Mouse (Mus musculus): ENCODE data around the gene Gopc.
"Not testable (repeated sequence)": the region's sequence is repeated elsewhere in the genome, so short reads cannot be mapped to it uniquely, and the experiment has no call there.

Gopc gene

DNA sequence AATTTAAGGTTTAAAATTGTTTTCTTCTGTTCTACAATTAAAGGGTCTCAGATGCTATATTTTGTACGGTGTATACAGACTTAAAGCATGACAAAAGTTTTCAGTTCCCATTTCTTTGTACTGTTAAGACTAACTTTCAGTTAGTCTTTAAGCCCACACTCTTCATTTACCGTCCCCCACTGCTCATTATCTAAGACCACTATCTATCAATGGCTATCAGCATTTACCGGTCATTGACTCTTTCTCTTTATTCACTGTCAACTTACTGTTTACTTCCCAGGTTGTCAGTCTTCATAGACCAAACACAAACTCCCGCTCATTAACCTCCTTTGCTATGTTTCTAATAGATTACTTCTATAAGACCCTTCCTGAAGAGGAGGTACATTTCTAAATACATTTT lies 5.3 kb upstream of the Gopc start:
- no peak for DNase-seq (ENCODE audit: low spot score)

DNA sequence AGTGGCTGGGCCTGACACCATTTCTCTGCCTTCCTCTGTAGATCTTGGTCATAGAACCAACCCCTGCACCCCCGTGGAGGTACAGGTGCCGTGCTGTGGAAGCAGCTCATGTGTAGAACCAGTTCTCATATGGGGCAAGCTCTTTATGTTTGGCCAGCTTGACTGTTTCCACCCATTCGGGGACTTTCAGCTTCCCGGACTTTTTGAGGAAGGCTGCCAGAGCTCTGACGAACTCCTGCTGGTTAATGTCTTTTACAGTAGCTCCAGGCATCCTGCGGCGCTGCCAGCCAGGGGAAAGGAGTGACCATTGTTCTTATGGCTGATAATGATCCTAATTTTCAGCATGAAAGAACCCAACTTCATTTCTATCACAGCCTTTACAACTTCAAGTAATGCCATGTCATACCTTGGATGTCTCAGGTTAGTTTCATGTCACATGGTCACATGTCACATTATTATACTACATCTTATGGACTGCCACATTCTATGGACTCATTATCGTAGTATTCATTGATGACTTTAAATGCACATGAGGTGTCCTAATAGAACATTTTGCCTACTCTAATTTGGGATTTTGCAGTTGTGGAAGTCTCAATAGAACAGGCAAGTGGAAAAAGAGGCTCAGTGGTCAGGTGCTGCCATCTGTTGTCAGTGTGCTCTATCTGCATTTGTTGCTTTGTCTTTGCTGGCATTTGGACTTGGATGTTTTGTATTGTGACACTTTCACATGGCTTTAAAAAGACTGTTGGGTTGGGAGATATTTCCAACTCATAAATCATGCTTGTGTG lies 3.1 kb upstream of the Gopc start:
- DNase-seq (ENCODE audit: low spot score): no peak

DNA sequence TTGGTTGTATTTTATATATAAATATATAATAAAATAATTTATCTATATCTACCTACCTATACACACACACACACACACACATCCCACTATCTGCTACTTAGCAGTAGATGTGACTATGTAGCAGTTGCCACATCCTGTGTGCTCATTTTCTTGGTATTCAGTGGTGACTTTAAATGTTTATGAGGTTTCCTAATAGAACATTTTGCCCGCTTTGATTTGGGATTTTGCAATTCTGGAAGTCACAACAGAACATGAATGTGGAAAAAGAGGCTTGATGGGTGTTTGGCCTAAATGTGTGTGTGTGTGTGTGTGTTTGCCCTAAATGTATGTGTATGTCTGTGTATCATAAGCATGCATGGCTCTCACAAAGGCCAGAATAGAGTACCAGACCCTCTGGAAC lies 1.6 kb upstream of the Gopc start:
- DNase-seq (ENCODE audit: low spot score): no peak

DNA sequence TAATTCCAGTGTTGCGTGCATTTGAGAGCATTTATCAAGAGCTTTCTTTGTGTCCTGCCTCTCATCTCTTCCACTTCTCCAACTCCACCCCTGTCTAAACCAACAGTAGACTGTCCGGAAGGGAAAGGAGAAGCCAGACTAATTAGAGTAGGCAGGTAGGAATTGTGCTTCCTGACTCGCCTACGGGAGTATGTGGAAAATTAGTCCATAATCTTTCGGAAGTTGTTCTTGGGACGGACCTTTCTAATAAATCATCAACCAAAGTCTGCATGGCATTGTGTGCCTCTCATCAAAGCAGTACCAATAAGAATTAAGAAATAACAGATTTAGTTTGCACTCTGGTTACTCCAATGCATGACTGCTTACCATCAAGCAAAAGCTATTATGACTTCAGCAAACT lies 1.1 kb upstream of the Gopc start:
- DNase-seq (ENCODE audit: low spot score): no peak

DNA sequence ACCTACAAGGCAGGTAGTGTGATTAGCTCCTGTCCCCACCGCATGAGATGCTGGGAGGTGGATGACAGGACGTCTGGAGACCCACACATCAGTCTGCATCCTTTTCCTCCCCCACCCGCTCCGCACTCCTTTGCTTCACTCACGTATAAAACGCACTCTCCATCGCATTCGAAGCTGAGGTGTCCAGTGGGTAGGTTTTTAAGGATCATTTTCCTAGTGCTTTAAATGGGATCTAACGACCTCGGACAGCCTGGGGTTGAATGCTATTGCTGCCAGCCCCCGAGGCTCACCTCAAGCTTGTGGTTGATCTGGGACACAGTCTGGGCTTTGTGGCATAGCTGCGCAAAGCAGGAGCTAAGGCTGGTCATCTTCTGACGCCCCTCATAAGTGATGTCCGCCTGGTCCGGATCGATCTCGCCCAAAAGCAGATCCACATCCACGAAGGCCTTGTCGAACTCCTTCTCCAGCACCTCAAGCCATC lies 563 bp downstream of the Gopc start:
- no peak for DNase-seq (ENCODE audit: low spot score)

DNA sequence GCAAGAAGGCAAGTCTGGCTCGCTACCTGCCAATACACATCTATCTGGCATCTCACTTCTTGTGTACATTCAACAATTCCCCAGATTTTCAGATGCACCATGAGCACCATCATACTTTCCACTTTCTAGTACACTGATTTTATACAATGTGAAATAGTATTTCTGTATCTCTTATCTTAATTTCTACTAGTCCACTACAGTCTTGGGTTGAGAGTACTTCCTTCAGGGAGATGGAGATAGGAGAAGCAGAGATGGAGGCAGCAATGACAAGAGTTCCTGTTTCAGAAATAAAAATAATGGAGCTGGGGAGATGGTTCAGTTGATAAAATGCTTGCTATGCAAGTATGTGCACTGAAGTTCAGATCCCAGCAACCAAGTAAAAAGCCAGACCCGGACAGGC lies 4.1 kb downstream of the Gopc start:
- DNase-seq (ENCODE audit: low spot score): no peak

DNA sequence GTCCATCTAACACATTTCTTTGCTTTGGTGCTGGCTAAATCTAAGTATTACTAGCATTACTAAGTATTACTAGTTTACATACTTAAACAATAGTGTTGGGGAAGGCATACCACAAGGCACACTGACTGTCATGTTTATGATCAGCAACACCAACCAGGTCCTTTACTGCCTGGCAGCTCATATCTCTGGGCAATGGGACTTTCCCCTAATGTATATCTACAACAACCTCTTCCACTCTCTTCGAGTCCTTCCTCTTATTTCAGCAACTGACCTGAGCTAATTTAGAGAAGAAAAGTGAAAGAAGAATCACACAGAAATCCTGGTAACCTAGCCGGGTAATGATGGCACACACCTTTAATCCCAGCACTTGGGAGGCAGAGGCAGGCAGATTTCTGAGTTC lies 5.5 kb downstream of the Gopc start:
- DNase-seq (ENCODE audit: low spot score): no peak

DNA sequence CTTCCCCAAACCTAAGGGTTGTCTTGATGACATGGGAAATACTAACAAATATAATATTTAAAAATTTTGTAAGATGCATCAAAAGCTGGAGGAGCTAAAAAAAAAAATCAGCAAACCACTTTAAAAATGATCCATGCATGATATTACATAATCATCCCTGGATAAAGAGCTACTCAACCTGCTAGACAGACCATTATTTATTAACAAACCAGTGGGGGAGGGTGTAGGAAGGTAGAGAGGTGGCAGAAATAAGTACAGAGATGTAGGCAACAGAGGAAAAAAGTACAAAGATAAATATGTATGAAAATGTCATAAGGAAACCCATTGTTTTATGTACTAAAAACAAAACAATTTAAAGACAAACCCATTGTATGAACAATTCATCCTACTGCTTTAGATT lies 7.3 kb downstream of the Gopc start:
- DNase-seq (ENCODE audit: low spot score): no peak

DNA sequence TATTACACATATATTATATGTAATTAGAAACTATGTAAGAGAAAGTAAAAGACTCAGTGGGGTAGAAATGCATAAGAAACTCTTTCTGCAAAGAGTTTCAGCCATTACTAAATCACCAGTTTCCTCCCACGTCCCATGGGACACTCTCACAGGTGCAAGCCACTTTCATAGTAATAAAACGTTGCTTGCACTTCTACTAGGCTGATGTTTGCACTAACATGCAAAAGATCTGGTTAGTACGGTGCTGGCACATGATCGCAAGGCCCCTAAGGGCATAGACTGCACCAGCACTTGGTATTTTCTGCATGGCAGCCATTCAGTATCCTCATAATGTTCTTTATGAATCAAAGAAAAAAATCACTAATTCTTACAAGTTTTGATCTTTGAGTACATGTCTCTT lies 8.1 kb downstream of the Gopc start:
- DNase-seq (ENCODE audit: low spot score): no peak

DNA sequence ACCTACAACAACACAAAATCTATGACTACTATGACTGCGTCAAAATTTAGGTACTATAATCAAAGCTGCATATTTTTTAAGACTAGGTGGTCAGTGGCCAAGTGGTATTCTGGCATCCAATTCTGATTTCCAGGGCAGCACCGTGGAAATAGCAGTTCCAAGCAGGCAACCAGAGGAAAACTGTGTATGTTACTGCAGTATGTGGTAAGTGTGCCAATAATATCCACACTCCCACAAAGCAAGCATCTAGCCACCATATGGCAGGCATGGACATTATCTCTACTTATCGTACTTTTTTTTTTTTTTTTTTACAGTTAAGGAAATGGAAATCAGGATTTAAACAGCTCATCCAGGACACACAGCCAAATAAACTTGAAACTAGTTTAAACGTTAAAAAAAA lies 13.5 kb downstream of the Gopc start:
- no peak for DNase-seq (ENCODE audit: low spot score)

DNA sequence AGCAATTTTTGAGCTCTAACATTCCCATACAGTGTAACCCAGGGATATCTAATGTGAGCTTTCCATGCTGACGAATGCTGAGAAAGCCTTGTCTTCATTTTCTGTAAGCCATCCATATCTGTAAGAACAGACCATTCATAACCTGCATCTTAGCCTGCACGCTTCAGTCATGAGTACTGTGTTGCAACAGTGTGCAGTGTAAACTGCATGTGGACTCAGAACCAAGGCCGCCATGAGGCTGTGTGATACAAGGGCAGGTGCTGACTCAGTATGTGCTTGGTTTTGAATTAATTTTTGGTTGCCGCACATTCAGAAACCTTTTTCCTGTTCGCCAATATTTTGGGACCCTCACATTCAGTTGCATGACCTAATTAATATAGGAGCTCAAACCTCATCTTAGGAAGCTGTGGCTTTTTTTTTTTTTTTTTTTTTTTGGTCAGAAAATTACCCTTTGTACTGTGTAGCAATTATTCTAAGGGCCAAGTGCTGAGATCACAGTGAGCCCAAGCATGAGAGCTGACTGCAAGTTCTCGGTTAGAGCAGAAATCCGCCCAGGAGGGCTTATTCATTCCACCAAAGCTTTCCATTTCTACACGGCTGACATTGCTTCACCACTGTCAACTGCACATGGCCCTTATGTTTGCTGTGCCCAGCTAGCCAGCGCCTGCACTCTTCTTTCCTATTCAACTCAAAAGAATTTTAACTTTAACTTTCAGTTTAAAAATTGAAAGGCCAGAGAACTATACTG lies 20.9 kb downstream of the Gopc start:
- DNase-seq (ENCODE audit: low spot score): no peak

DNA sequence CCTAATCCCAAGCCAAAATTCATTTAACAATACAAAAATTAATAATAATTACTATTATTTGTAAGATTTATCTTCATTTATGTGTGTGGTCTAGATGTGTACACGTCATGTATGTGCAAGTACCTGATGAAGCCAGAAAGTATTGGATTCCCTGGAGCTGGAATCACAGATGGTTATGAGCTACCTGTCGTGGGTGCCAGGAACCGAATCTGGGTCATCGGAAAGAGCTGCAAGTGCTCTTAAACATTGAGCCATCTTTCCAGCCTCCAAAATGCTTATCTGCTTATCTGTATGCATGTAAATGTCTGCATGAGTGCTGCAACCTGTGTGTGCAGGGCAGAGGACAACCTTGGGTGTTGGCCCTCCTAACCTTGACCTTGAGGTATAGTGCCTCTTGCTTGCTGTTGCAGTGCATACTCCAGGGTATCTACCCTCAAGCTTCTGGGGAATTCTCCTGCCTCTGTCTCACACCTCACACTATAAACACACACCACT lies 21.6 kb downstream of the Gopc start:
- no peak for DNase-seq (ENCODE audit: low spot score)

DNA sequence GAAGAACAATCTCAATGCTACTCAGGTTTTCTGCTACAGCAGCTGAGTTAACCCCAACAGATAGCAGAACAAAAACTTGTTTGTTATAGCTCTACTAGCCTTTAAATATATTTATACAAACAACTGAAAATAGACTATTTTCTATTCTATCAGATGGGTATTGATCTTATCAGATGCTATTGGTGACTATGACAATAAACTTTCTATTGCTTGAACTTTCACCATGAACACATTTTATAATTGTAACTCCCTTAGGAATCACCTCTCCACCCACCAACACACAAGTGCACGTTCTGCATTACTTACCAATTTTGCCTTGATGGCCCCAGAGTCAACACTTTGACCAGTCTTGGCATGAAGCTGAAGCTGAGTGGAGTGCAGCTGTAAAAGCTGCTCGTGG lies 23.5 kb downstream of the Gopc start, which contains the start of gene Gm26741:
Gm26741 (plus strand) TSS at position 301 of the 400 bp plus-strand sequence.
- no peak for DNase-seq (ENCODE audit: low spot score)

DNA sequence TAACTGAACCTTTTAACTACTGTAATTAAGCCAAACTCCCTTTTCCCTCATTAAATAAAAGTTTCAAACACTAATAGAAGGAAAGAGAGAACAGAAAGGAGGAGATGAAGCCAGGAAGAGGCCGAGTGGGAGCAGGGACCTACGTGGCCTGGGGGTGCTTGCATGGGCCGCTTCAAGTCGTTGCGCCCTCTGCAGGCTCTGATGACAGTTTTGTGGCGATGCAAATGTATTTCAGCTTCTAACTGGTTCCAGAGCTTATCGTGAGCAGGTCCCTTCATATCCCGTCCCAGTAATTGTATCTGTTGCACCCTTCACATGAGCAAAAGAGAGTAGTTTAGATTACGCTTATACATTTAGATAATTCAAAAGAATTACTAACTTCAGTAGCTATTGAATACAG lies 28.7 kb downstream of the Gopc start:
- DNase-seq (ENCODE audit: low spot score): no peak

DNA sequence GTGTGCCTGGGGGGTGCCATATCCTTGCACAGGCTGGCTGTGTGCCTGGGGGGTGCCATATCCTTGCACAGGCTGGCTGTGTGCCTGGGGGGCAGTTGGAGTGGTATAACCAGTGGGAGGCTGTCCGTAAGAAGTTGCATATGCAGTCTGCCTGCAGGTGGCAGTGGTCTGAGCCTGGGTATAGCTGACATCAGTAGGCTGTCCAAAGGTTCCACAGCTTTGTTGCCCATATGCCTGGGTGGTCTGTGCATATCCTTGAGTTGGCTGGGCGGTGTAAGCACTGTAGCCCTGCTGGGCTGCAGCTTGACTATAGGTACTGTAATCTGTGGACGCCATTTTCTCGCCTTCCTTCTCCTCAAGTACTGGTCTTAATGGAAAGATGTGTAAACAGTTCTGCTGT lies 38.6 kb downstream of the Gopc start:
- DNase-seq (ENCODE audit: low spot score): not testable (repeated sequence)

DNA sequence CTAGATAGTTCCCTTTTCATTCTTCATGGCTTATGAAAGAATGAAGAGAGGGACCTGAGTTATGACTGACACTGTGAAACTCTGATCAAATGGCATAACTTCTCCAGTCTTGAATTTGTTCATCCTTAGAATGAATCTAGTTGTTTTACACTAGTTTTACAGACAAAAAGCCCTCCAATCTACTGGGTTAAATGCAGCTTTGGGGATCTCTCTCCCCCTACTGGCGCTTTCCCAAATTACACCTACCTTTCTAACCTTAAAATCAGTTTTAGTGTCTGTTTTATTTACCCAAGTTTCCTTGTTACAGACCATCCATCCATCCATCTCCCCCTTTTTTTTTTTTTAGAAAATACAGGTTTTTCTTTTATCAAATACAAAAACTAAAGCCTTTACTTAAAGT lies 50.9 kb downstream of the Gopc start:
- DNase-seq (ENCODE audit: low spot score): no peak

DNA sequence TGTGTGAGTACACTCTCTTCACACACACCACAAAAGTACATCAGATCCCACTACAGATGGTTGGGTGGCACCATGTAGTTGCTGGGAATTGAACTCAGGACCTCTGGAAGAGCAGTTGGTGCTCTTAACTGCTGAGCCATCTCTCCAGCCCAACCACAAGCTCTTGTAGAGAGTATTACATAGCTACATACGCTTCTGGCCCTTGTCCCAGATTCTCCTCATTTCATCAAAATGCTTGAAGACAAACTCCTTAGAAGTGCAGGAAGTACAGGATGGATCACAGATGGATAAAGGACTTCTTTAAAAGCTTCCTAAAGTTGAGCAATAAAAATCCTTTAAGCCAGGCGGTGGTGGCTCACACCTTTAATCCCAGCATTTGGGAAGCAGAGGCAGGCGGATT lies 60.0 kb downstream of the Gopc start:
- DNase-seq (ENCODE audit: low spot score): no peak

DNA sequence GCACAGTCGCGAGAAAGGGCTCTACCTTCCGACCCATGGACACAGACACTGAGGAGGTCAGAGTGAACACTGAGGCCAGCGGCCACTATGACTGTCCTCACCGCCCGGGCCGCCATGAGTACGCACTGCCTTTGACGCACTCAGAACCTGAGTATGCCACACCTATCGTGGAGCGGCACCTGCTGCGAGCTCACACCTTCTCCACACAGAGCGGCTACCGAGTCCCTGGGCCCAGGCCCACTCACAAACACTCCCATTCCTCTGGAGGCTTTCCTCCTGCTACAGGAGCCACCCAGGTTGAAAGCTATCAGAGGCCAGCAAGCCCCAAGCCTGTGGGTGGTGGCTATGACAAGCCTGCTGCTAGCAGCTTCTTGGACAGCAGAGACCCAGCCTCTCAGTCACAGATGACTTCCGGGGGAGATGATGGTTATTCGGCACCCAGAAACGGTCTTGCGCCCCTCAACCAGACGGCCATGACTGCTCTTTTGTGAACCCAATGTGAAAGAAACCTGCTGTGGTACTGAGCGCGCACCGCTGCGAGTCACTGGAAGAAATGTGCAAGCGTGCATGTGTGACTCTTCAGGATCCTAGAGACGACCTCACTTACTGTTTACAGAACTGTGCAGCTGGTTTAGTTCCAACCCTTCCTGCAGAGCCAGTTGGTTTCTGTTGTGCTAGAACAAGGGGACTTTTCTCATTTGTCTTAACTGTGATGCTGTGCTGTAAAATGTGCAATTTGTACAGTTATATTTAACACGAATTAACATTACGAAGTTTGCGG lies 62.2 kb downstream of the Gopc start:
- no peak for DNase-seq (ENCODE audit: low spot score)

DNA sequence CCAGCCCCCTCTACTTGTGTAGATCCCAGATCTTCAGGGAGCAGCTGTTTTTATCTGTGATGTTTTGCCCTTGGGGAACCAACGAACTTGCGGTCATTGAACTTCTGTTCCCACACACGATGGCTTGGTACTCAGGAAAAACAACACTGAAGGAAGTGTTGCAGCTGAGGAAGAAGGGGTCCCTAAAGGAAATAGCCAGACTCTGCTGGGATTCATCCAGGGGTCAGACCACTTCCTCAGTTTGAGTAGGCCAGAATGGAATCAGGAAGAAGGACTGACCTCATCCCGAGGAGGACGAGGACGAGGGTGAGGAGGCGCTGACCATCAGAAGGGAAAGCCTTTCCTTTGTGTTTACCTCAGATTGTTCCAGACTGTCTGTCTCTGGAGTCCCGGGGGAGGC lies 72.7 kb downstream of the Gopc start:
- no peak for DNase-seq (ENCODE audit: low spot score)

DNA sequence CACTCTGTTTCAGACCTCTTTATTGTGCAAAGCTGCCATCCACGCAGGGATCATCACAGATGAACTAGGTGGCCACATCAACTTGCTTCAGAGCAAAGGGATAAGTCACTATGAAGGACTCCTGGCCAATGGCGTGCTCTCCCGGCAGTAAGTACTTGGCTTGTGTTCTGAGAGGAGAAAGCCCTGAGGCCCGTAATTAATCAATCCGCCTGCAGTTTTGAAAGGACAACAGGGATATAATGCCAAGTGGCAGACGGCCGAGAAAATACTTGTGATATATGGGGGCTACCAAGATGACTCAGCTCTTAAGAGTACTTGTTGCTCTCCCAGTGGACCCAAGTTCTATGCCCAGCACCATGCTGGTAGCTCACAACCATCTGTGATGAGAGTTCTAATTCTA lies 77.3 kb downstream of the Gopc start:
- no peak for DNase-seq (ENCODE audit: low spot score)

DNA sequence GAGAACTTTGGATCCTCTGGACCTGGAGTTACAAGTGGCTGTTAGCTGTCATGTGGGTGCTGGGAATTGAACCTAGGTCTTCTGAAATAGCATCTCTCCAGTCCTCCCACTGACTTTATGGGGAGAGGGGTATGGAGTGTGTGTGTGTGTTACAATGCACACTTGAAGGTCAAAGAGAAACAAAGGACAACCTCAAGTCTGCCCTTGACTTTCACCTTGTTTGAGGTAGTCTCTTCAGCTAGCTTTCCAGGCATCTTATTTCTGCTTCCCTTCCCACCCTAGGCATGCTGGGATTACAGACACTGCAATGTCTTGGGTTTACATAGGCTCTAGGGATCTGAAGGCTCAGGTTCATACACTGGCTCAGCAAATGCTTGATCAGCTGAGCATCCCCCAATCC lies 79.7 kb downstream of the Gopc start:
- no peak for DNase-seq (ENCODE audit: low spot score)

DNA sequence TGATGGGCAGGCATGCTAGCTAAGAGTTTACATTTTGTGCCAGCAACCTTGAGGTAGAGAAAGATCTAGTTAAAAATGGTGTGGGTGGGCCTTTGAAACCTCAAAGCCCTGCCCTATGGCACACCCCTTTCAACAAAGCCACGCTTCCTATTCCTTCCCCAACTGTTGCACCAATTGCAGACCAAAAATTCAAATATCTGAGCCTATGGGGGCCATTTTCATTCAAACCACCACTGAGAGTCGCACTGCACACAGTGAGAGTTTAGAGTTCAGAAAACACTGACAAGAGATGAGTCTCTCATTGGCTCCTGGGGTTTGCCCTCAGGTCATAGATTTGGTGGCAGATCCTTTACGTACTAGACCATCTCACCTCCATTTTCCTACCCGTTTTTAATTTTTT lies 80.2 kb downstream of the Gopc start:
- DNase-seq (ENCODE audit: low spot score): no peak

DNA sequence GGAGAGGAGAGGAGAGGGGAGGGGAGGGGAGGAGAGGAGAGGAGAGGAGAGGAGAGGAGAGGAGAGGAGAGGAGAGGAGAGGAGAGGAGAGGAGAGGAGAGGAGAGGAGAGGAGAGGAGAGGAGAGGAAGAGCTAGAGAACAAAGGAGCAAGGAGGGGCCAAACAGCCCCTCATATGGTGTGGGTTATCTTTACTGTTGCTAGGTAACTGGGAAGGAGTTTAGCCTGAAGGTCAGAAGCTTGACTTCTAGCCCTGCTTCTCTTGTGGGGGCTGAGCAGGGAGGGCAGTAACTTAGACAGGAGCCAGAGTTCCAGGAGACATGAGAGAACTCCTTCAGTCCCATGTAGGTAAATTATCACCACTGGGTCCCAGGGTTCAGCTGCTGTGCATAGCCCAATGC lies 83.4 kb downstream of the Gopc start:
- not testable (repeated sequence) for DNase-seq (ENCODE audit: low spot score)

All from ovary, postnatal 10 days (tissue).